26 mouse cellular contexts compared by ENCODE assay signal in the genomic region with DNA sequence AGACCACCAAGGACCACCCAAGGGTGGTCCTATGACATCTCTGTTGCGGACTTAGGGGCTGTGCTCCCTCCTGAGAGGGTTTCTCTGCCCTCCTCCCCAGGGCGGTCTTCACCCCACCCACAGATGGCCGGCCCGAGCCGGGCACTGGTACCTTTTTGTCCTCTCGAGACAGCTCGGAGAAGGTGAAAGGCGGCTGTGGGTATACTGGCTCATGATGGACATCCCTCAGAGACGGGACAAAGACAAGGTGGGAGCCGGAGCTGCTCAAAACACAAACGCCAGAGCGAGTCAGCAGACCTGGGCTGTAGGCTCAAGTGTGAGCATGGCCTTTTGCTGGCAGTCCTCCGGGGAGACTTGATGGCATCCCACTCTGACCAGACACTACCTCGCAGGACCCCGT. TPM values are rescaled to one million over a fixed set of nuclear protein-coding genes. Genes with fewer than 3 reads are reported as not detected.
"Had no signal": no experiment of that assay in that cellular context is flagged by ENCODE, and none has a peak within 500 bp of the region (broad histone marks: within the 10 kb centered on the region; RNA-seq: fewer than 3 reads in every experiment).

No protein-coding gene starts in this region.

- ATAC-seq: liver, embryonic 12.5 days had no signal

- H3K9me3 ChIP-seq: limb, embryonic 10.5 days; limb, embryonic 13.5 days; liver, embryonic 12.5 days; liver, embryonic 15.5 days; lung, embryonic 15.5 days; neural tube, embryonic 13.5 days had no signal

- H3K4me3 ChIP-seq: limb, embryonic 10.5 days; limb, embryonic 13.5 days; liver, embryonic 12.5 days; liver, embryonic 15.5 days; lung, embryonic 15.5 days; neural tube, embryonic 13.5 days had no signal

- H3K27me3 ChIP-seq: limb, embryonic 13.5 days; liver, embryonic 12.5 days; liver, embryonic 15.5 days; lung, embryonic 15.5 days; neural tube, embryonic 13.5 days had no signal

- H3K9ac ChIP-seq: limb, embryonic 13.5 days; liver, embryonic 12.5 days; liver, embryonic 15.5 days; lung, embryonic 15.5 days; neural tube, embryonic 13.5 days had no signal

- DNase-seq: kidney, adult 18-20 months; kidney, adult 9 months; kidney, postnatal 25 days; liver; lung, adult 18-20 months; lung, postnatal 10 days; lung, postnatal 36 days; midbrain, embryonic 14.5 days; retina, postnatal 1 day; right cerebral cortex, postnatal 25 days; spleen, adult 18-20 months; thymus, postnatal 25 days had no signal

- H3K4me2 ChIP-seq: limb, embryonic 13.5 days; liver, embryonic 12.5 days; liver, embryonic 15.5 days; lung, embryonic 15.5 days; midbrain, embryonic 11.5 days; neural tube, embryonic 13.5 days had no signal

- H3K27ac ChIP-seq: kidney, postnatal 0 days; limb, embryonic 10.5 days; limb, embryonic 13.5 days; liver, embryonic 15.5 days; neural tube, embryonic 13.5 days had no signal

RNA-seq across cellular contexts. Expression of a gene that starts 18.8 kb away (rescaled TPM):
- total RNA-seq: megakaryocyte-erythroid progenitor cell, adult 5-6 weeks had no signal

RNA-seq across cellular contexts. Expression of a gene that starts 42.5 kb away (rescaled TPM):
- total RNA-seq: layer of hippocampus, postnatal 14 days; left cerebral cortex, postnatal 25 days; megakaryocyte-erythroid progenitor cell, adult 5-6 weeks; midbrain, postnatal 0 days had no signal
- polyA plus RNA-seq: kidney, postnatal 0 days; large intestine, adult 2 months; limb, embryonic 10.5 days; limb, embryonic 13.5 days; liver, embryonic 12.5 days; lung, embryonic 15.5 days; midbrain, embryonic 11.5 days; midbrain, embryonic 14.5 days; midbrain, postnatal 0 days; neural tube, embryonic 13.5 days; thymus, postnatal 0 days had no signal
